Mouse (Mus musculus) fat pad, adult 2 months (tissue): ENCODE measurements at regions not wholly inside any gene's neighbourhood (a gene's known extent, or its start where the extent isn't known, plus 50 kb on each side); places are given as distances from the start of the nearest gene placed in this dataset.
"Not testable (repeated sequence)": the region's sequence is repeated elsewhere in the genome, so short reads cannot be mapped to it uniquely, and the experiment has no call there.

Experiments used
- DNase-seq: peaks from one replicate; pipeline ENCODE4 v3.0.0-alpha.2; 2011; ENCODE audit warnings: low read depth, low spot score; ENCODE audit errors: extremely low read depth

GRCm38 (mm10) chr3:58205526-58205925 lies 209.0 kb upstream of the Tsc22d2 start:
- no peak for DNase-seq

GRCm38 (mm10) chr3:58206776-58207398 lies 207.6 kb upstream of the Tsc22d2 start:
- no peak for DNase-seq

DNA sequence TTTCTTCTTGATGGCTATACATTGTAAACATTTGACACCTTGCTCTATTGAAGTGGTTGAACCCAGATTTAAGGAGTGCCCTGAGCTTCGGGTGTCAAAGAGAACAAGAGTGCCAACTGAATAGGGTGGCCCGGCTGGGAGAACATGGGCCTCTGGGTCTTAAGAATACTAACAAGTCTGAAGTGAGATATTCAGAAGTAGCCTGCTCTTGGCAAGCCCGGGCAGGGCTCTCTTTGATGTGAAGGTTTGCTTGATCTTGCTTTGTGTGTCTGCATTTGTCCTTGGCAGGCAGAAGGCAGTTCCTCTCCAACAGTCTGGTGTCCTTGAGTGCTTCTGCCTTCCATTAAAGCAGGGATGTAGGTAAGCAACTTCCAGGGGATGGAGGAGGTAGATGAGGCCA lies 203.5 kb upstream of the Tsc22d2 start:
- no peak for DNase-seq

GRCm38 (mm10) chr3:58224696-58225095 lies 189.8 kb upstream of the Tsc22d2 start:
- DNase-seq = no peak

DNA sequence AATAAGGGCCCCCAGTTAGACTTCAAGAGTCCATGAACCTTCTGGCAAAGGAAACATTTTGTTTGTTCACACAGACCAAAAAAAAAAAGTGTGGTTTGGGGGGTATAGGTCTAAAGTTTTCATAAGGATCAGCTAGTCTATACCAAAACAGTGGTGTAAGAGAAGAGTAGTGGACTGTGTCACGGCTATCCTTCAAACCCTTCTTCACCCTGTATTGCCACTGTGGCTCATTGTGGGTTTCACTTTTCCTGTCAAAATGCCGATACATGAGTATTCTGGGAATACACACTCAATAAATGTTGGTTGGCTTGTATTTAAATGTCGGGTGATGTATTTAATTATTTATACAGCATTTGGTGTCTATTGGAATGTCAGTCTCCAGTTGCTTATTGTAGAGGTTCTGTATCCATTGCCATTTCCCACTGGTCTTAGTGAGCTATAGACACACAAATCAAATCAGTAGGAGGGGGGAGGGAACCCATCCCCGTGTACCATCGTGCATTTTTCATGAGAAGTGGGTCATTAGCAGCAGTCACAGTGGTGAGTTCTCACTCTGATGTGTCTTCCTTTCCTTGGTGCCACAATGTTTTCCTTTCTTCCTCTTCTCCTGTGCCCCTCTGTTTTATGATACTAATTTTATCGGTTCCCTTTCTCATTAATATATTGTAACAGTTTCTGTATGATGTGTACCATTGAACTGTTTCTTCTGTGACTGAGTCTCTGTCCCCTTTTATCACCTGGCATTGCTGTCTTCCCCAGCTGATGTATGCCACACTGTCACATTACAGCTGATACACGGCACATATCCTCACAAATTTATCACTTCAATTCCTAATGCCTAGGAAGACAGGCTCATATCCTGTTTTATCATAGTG lies 187.8 kb upstream of the Tsc22d2 start:
- no peak for DNase-seq

DNA sequence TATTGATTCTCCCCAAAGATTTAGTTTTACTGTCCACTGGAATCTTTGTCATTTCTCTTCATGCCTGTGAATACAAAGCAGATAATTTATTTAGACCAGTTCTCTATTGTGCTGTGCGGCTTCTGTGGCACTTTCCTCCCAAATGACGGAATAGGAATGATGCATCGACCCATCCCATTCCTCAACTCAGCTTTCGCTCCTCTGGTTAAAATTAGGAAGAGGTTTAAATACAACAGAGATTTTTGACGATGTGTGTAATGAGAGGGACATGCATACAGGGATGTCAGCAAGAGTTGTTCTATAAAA lies 187.2 kb upstream of the Tsc22d2 start:
- no peak for DNase-seq

DNA sequence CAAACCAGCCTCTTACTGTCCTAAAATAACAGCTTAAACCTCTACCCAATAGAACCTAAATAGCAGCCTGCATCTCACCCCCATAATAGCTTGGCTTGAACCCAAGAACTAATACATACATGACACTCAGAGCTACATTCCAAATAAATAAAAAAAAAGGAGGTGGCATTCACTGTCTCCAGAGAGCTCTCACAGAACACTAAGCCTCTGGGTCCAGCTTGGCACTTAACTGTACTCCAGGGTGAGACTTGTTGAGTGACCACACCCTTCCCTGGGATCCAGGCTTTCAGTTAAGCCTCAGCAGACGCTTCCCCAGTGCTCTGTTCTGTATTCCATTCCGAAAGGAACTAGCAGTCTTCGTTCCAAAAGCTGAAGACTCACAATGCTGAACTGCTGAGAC lies 186.3 kb upstream of the Tsc22d2 start:
- no peak for DNase-seq

DNA sequence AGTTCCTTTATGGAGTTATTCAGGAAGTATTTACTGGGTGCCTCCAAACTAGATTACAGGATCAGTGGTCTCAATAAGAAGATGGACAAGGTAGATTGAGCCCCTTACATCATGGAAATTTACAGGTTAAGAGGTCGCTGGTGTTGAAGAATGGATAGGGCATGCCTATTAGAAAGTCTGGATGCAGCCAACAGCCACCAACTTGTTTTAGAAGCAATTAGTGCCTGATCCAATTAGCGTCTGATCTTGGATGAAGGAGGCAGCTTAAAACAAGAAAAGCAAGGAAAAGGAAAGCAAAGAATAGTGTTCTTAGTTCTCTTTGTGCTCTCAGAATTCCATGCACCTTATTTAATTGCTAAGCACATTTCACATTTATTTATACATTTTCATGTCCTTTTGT lies 182.8 kb upstream of the Tsc22d2 start:
- no peak for DNase-seq

DNA sequence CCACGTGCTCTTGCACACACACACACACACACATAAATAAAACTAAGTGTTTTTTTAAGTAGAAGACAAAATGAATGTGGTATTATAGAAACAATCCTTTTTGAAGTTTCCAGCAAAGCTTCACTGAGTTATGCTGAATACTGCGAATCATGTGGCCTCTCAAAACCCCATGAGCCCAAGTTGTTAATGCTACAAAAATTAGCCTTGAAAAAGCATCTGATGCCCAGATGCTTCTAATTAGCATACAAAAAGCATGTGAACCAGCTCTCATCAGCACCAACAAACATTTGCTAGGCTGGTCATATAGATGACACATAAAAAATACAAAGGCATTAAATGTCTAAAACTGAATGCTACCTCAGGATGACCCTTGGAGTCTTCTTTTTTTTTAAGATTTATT lies 181.2 kb upstream of the Tsc22d2 start:
- no peak for DNase-seq

- DNase-seq = no peak
Measured at GRCm38 (mm10) chr3:58234846-58235630, 179.5 kb upstream of the Tsc22d2 start.

DNA sequence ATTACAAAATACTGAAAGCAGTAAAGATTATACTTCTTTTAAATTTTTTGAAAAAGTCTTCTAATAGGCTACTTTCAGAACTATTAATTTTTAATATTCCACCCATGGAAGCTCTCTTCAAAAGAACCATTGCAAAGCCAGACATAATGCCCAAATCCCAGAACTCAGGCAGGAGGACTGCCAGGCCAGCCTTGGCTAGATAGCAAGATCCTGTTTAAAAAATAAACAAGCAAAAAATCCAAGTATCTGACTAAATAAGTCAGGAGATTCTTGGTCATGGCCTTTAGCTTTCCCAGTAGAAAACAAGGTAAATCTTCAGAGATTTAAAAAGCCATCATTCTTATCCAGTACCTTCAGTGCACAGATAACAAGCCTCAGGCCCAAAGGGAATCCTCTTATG lies 176.4 kb upstream of the Tsc22d2 start:
- no peak for DNase-seq

GRCm38 (mm10) chr3:58240775-58241174 lies 173.7 kb upstream of the Tsc22d2 start:
- DNase-seq = no peak

GRCm38 (mm10) chr3:58245361-58245760 lies 169.2 kb upstream of the Tsc22d2 start:
- DNase-seq = no peak

DNA sequence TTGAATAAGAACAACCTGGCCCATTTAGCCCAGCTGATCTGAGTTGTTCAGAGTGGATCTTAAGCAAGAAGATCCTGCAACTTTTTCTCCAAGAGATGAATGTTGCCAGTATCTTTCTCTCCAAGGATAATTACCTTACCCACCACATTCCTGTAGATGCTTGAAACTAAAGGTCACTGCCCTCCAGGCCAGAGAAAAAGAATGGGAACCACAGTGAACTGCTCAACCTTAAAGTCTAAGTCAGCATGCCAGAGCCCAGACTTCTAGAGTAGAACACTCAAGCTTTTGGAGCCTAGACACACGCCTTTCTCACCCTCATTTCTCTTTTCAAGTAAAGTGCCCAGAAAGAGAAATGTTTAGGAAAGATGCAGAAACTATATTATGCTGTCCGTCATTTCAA lies 166.5 kb upstream of the Tsc22d2 start:
- DNase-seq = no peak

DNA sequence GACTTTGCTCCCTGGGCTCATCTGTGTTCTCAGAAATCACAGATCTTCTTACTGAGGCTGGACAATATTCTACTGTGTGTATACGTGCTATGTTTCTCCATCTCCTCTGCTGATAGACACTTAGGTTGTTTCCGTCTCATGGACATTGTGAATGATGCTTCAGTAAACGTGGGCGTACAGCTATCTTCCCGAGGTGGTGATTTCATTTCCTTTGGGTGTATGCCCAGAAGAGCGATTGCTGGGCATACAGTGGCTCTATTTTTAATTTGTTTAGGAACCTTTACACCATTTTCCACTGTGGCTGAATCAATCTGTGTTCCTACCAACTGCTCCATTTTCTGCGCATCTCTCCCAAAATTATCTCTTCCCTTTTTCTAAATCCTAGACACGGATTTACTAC lies 160.6 kb upstream of the Tsc22d2 start:
- no peak for DNase-seq

GRCm38 (mm10) chr3:58267606-58268325 lies 146.7 kb upstream of the Tsc22d2 start:
- DNase-seq = no peak

DNA sequence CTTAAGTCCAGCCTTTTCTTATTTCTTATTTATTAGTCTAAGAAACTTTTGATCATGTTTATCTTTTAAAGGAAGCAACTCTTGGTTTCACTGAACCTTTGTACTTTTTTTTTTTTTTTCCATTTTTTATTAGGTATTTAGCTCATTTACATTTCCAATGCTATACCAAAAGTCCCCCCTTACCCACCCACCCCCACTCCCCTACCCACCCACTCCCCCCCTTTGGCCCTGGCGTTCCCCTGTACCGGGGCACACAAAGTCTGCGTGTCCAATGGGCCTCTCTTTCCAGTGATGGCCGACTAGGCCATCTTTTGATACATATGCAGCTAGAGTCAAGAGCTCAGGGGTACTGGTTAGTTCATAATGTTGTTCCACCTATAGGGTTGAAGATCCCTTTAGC lies 143.1 kb upstream of the Tsc22d2 start:
- not testable (repeated sequence) for DNase-seq

- no peak for DNase-seq
Measured at GRCm38 (mm10) chr3:58281291-58281690, 133.2 kb upstream of the Tsc22d2 start.

- not testable (repeated sequence) for DNase-seq
Measured at GRCm38 (mm10) chr3:58284371-58284770, 130.1 kb upstream of the Tsc22d2 start.

DNA sequence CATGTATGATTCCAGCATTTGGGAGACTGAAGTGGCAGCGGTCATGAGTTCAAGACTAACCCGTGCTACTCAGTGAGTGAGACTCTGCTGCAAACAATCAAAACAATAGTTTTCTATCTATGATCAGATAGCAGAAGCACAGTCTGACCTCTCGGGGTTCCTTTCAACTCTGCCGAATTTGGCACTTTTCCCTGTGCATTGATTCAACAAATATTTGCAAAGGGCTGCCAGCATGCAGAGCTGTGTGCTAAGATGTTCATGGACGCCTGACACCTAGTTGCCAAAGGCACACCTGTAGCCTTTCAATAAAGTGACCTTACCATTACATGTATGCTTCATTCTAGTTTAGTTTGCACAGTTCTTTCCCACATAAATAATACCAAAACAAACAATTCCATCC lies 118.7 kb upstream of the Tsc22d2 start:
- DNase-seq = no peak

GRCm38 (mm10) chr3:58300213-58300612 lies 114.3 kb upstream of the Tsc22d2 start:
- no peak for DNase-seq
